Mouse (Mus musculus) right cerebral cortex, postnatal 4 days (tissue): ENCODE measurements around the gene Cxcl3.
A peak's percentile ranks its signal among the peaks of the same experiment; 100 is the strongest.

Source experiments
- DNase-seq: peaks from one replicate; pipeline ENCODE4 v3.0.0-alpha.2; 2022

Cxcl3 gene

GRCm38 (mm10) chr5:90785659-90786588 is at the start of gene Cxcl3:
Gene Cxcl3, plus strand, starts transcription at chr5:90786103.
- no peak for DNase-seq

GRCm38 (mm10) chr5:90742029-90742428 is 43.9 kb upstream of the Cxcl3 start:
- no peak for DNase-seq

- no peak for DNase-seq
These were observed 32.0 kb upstream of the Cxcl3 start for GRCm38 (mm10) chr5:90753934-90754333.

GRCm38 (mm10) chr5:90758020-90758605 is 27.8 kb upstream of the Cxcl3 start:
- DNase-seq: no peak

GRCm38 (mm10) chr5:90759077-90760065 is 26.5 kb upstream of the Cxcl3 start, which contains the start of gene Cxcl5:
Gene Cxcl5, plus strand, starts transcription at chr5:90759360.
- DNase-seq: peak; percentile 28

GRCm38 (mm10) chr5:90760303-90760702 is 25.6 kb upstream of the Cxcl3 start:
- no peak for DNase-seq

- no peak for DNase-seq
These were observed 25.1 kb upstream of the Cxcl3 start for GRCm38 (mm10) chr5:90760844-90761243.

- DNase-seq: no peak
These were observed 24.1 kb upstream of the Cxcl3 start for GRCm38 (mm10) chr5:90761834-90762233.

GRCm38 (mm10) chr5:90763912-90764665 is 21.8 kb upstream of the Cxcl3 start:
- DNase-seq: no peak

GRCm38 (mm10) chr5:90765821-90766606 is 19.9 kb upstream of the Cxcl3 start:
- no peak for DNase-seq

- DNase-seq: no peak
These were observed 17.7 kb upstream of the Cxcl3 start, which contains the start of gene Ppbp for GRCm38 (mm10) chr5:90768218-90768617. Gene Ppbp, plus strand, starts transcription at chr5:90768518.

- DNase-seq: no peak
These were observed 14.5 kb upstream of the Cxcl3 start for GRCm38 (mm10) chr5:90771369-90771768.

GRCm38 (mm10) chr5:90771880-90772653 is 13.8 kb upstream of the Cxcl3 start, which contains the start of gene Pf4:
Gene Pf4, plus strand, starts transcription at chr5:90772435.
- DNase-seq: no peak

GRCm38 (mm10) chr5:90775562-90775961 is 10.3 kb upstream of the Cxcl3 start:
- no peak for DNase-seq

GRCm38 (mm10) chr5:90777621-90778020 is 8.3 kb upstream of the Cxcl3 start:
- DNase-seq: no peak

- no peak for DNase-seq
These were observed 7.0 kb upstream of the Cxcl3 start for GRCm38 (mm10) chr5:90778856-90779255.

- DNase-seq: no peak
These were observed 2.2 kb upstream of the Cxcl3 start for GRCm38 (mm10) chr5:90783697-90784096.

- no peak for DNase-seq
These were observed 2.2 kb downstream of the Cxcl3 start for GRCm38 (mm10) chr5:90788114-90788513.

- no peak for DNase-seq
These were observed 3.6 kb downstream of the Cxcl3 start for GRCm38 (mm10) chr5:90789306-90790073.
